In the genomic region with DNA sequence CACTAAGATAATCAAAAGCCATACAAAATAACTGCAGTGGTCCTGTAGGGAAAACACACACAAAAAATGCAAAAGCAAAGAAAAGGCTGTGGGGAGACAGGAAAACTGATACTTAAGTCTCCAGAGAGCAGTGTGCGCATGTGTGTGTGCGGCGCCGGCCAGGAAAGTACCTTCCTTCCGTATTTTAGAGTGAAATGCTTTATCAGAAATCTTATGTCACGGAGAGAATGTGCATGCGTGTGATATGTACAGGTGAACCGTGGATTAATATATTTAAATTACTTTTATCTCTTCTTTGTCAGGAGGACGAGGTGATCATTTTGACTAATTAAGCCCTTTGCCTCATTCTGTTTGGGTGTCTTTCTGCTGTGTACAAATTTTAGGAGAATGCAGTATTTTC, we compare ENCODE assay signal across 13 mouse cellular contexts.
"Had no signal": no experiment of that assay in that cellular context is flagged by ENCODE, and none has a peak within 500 bp of the region (broad histone marks: within the 10 kb centered on the region; RNA-seq: fewer than 3 reads in every experiment).

No protein-coding gene starts in this region.

- H3K9me3 ChIP-seq: limb, embryonic 10.5 days; liver, embryonic 15.5 days; midbrain, embryonic 10.5 days; neural tube, embryonic 12.5 days had no signal

- H3K9ac ChIP-seq: liver, embryonic 15.5 days; lung, embryonic 14.5 days; neural tube, embryonic 12.5 days had no signal

- H3K36me3 ChIP-seq: limb, embryonic 10.5 days; liver, embryonic 15.5 days; midbrain, embryonic 10.5 days; neural tube, embryonic 12.5 days had no signal

- H3K27me3 ChIP-seq: liver, embryonic 15.5 days; neural tube, embryonic 12.5 days had no signal

- DNase-seq: kidney, postnatal 14 days; lung, embryonic 14.5 days; lung, postnatal 10 days; lung, postnatal 4 days; midbrain, embryonic 14.5 days; right cerebral cortex, postnatal 4 days; thymus, postnatal 4 days had no signal

- H3K27ac ChIP-seq: left cerebral cortex, adult 2 months; limb, embryonic 10.5 days; liver, embryonic 15.5 days; midbrain, embryonic 10.5 days; neural tube, embryonic 12.5 days had no signal

- H3K4me3 ChIP-seq: left cerebral cortex, adult 2 months; limb, embryonic 10.5 days; liver, embryonic 15.5 days; midbrain, embryonic 10.5 days; neural tube, embryonic 12.5 days had no signal

- H3K4me2 ChIP-seq: liver, embryonic 11.5 days; liver, embryonic 15.5 days; lung, embryonic 14.5 days; neural tube, embryonic 12.5 days had no signal

- H3K4me1 ChIP-seq: liver, embryonic 15.5 days; midbrain, embryonic 10.5 days; neural tube, embryonic 12.5 days had no signal
